Mouse (Mus musculus): ENCODE results near the gene Pno1. TPM values are rescaled to one million over a fixed set of nuclear protein-coding genes. Genes with fewer than 3 reads are reported as not detected.

Pno1 gene
- 82.7 and 129 TPM in 2 replicates for total RNA-seq (2012; rRNA removed)
- total RNA-seq (2014; rRNA removed): 279 and 281 TPM in 2 replicates
- polyA plus RNA-seq (2012; ENCODE audit: insufficient read length, low read depth): 151 and 155 TPM in 2 replicates

DNA sequence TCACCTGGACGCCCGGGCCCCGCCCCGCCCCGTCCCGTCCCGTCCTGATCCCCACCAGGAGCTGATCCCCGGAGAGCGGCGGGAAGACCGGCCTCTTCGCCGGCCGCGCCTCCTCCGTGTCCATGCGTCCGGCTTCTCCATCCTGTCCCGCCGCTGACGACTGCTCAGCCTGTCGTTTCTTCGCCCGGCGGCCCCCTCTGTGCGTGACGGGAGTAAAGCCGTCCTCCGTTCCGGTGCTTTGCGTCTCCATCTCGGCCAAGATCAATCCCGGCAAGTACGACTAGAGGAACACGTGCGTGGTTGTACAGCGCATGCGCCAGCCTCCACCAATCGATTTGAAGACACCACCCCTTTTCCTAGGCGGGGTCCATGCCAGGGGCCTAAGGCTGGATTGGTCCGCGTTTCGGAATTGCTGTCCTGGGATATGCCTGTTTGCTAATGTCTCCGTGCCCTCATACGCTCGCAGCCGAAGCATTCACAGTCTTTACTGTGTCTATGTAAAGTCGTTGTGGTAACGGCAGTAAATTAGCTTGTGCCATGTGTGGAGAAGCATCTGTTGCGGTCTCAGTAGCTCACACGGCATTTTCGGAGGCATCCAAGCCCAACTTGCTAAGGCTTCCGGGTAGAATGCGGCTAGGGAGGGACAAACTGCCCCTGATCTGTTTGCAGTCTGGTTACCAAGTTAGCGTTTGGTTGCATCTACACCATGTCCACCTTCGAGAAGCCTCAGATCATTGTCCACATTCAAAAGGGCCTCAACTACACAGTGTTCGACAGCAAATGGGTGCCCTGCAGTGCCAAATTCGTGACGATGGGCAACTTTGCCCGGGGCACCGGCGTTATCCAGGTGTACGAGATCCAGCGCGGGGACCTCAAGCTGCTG, at the start of gene Pno1:
Gene Pno1 (minus strand): TSS at position 311 of the 883 bp plus-strand sequence.
- Histone ChIP-seq H3K9ac (ENCODE audit: insufficient read depth, low read depth) (peak within 1 kb of the TSS; percentile 77), H3K27me3 (replicated peaks) (no peaks in the 10 kb centered on the region), H3K4me3 (replicated peaks in 1 of 3; ENCODE audit: low read depth in 2 of 3, low read length in 2 of 3, poor library complexity in 1 of 3) (peak within 1 kb of the TSS; percentile 75 to 94 (median 94)), H3K36me3 (replicated peaks in 1 of 2; ENCODE audit: control insufficient read depth in 1 of 2, insufficient read depth in 1 of 2, low read length in 1 of 2) (peaks cover 21 to 45% of the 10 kb centered on the region in 2 experiments), H3K9me3 (replicated peaks; ENCODE audit: low read length) (no peaks in the 10 kb centered on the region), H3K27ac (ENCODE audit: insufficient read depth, low read depth) (peak within 1 kb of the TSS; percentile 74), H3K4me2 (ENCODE audit: insufficient read depth, low read depth, poor library complexity, severe bottlenecking) (peak within 1 kb of the TSS; percentile 92), H3K4me1 (ENCODE audit: control insufficient read depth in 1 of 2, insufficient read depth in 2 of 2) (peaks cover 13 to 42% of the 10 kb centered on the region in 2 experiments; a peak in 3 of 4 replicates), H3K79me2 (replicated peaks; ENCODE audit: control insufficient read depth, extremely low read depth, insufficient read depth, poor library complexity, severe bottlenecking) (peaks cover 39% of the 10 kb centered on the region)
- peak; percentile 99 for DNase-seq (ENCODE audit: extremely low read depth)
- in situ Hi-C loops (cut with MboI; ENCODE audit: low pct_ligation_motif_present, low pct_unique_long_range_greater_than_20kb, low sequenced_read_pairs) (no loop called here), dilution Hi-C loops (cut with MboI; ENCODE audit: extremely low pct_ligation_motif_present, extremely low pct_unique_long_range_greater_than_20kb, low sequenced_read_pairs) (no loop called here)
- TF ChIP-seq TCF12 (IDR thresholded peaks at IDR 0.05; ENCODE audit: low read depth, low read length) (peak; percentile 72), CHD2 (IDR thresholded peaks at IDR 0.05; ENCODE audit: low read length) (0 out of 2 replicates have a peak, but pooled peaks have one; percentile 41), JUN (IDR thresholded peaks at IDR 0.05; ENCODE audit: insufficient read depth, low read depth, low read length) (no peak), SMC3 (IDR thresholded peaks at IDR 0.05; ENCODE audit: low read depth, low read length) (no peak), JUND (conservative IDR thresholded peaks at IDR 0.05; ENCODE audit: low read depth, low read length) (no peak), NELFE (IDR thresholded peaks at IDR 0.05; ENCODE audit: low read depth, low read length) (peak; percentile 72; the same call in 1 of the 2 replicates), MAZ (IDR thresholded peaks at IDR 0.05; ENCODE audit: low read depth, low read length) (no peak), SIN3A (IDR thresholded peaks at IDR 0.05; ENCODE audit: low read length) (peak; percentile 99), E2F4 (IDR thresholded peaks at IDR 0.05; ENCODE audit: insufficient replicate concordance, low read depth, low read length) (no peak), POLR2AphosphoS2 (IDR thresholded peaks at IDR 0.05; ENCODE audit: low read depth, low read length) (peak; percentile 74; the same call in 1 of the 2 replicates), ZKSCAN1 (IDR thresholded peaks at IDR 0.05; ENCODE audit: borderline replicate concordance, low read depth, low read length) (no peak), PAX5 (IDR thresholded peaks at IDR 0.05; ENCODE audit: low read length) (no peak), UBTF (IDR thresholded peaks at IDR 0.05; ENCODE audit: low read depth, low read length) (0 out of 2 replicates have a peak, but pooled peaks have one; percentile 38), MXI1 (IDR thresholded peaks at IDR 0.05; ENCODE audit: low read depth, low read length) (peak; percentile 100), TBP (conservative IDR thresholded peaks at IDR 0.05; ENCODE audit: low read depth, low read length) (peak; percentile 91), USF2 (conservative IDR thresholded peaks at IDR 0.05; ENCODE audit: low read depth, low read length) (0 out of 2 replicates have a peak, but pooled peaks have one; percentile 43), MYC (IDR thresholded peaks at IDR 0.05; ENCODE audit: low read depth, low read length) (peak; percentile 97), MAFK (IDR thresholded peaks at IDR 0.05; ENCODE audit: insufficient replicate concordance, low read length) (no peak), RAD21 (IDR thresholded peaks at IDR 0.05; ENCODE audit: low read depth, low read length) (no peak; the same call in 1 of the 2 replicates), CHD1 (IDR thresholded peaks at IDR 0.05; ENCODE audit: low read depth, low read length) (no peak), GABPA (IDR thresholded peaks at IDR 0.05; ENCODE audit: insufficient replicate concordance, low read depth, low read length) (no peak; the same call in 1 of the 2 replicates), EP300 (IDR thresholded peaks at IDR 0.05; ENCODE audit: low read length) (no peak), USF1 (IDR thresholded peaks at IDR 0.05; ENCODE audit: low read depth, low read length) (peak; percentile 68), MAX (IDR thresholded peaks at IDR 0.05; ENCODE audit: low read length) (peak; percentile 100), NRF1 (IDR thresholded peaks at IDR 0.05; ENCODE audit: low read depth, low read length) (peak; percentile 96), RCOR1 (conservative IDR thresholded peaks at IDR 0.05; ENCODE audit: low read depth, low read length) (no peak), IRF4 (IDR thresholded peaks at IDR 0.05; ENCODE audit: low read depth, low read length) (peak; percentile 51; the same call in 1 of the 2 replicates), ETS1 (conservative IDR thresholded peaks at IDR 0.05; ENCODE audit: low read depth, low read length) (no peak), BHLHE40 (IDR thresholded peaks at IDR 0.05; ENCODE audit: low read depth, low read length) (peak; percentile 80), ZC3H11A (IDR thresholded peaks at IDR 0.05; ENCODE audit: low read depth, low read length) (no peak), KAT2A (IDR thresholded peaks at IDR 0.05; ENCODE audit: insufficient replicate concordance, low read length) (peak; percentile 94; the same call in 1 of the 2 replicates), HCFC1 (IDR thresholded peaks at IDR 0.05; ENCODE audit: low read depth, low read length) (peak; percentile 93), ELF1 (IDR thresholded peaks at IDR 0.05; ENCODE audit: low read depth, low read length) (peak; percentile 99), MEF2A (IDR thresholded peaks at IDR 0.05; ENCODE audit: borderline replicate concordance, low read depth, low read length) (peak; percentile 63), ZMIZ1 (IDR thresholded peaks at IDR 0.05; ENCODE audit: low read depth, low read length) (peak; percentile 6; the same call in 1 of the 2 replicates), CTCF (conservative IDR thresholded peaks at IDR 0.05 in 1 of 2, IDR thresholded peaks at IDR 0.05 in 1 of 2; ENCODE audit: low read depth in 2 of 2, low read length in 2 of 2) (peak in 1 of 2 experiments; percentile 32; a peak in 2 of 4 replicates)

Data from CH12.LX (cell line).